Mouse (Mus musculus) MEL (cell line): ENCODE results near the gene Fam102a. TPM values are rescaled to one million over a fixed set of nuclear protein-coding genes. Genes with fewer than 3 reads are reported as not detected.

Source experiments
- DNase-seq: peaks from one replicate; pipeline ENCODE4 v3.0.0; 2011; ENCODE audit warnings: low read depth, low spot score
- H3K27ac ChIP-seq: 2 replicates; pipeline ENCODE4 v1.5.1; 2012; ENCODE audit warnings: low read depth, mild to moderate bottlenecking, control low read depth, low read length, moderate library complexity; ENCODE audit not compliant: control insufficient read depth
- H3K27me3 ChIP-seq, 2 experiments: fragments of 150-350 bp in 1 of 2; sonication (generic) in 1 of 2; 2 replicates each; pipeline ENCODE4 v1.6.1; 2012; ENCODE audit warnings: low read length in 2 of 2, mild to moderate bottlenecking in 2 of 2, improper control_type of control experiment in 1 of 2, moderate library complexity in 1 of 2; ENCODE audit not compliant: insufficient read depth in 2 of 2, control insufficient read depth in 1 of 2
- H3K36me3 ChIP-seq, 2 experiments: 2 replicates each; pipeline ENCODE4 v1.6.1; 2012 to 2014; ENCODE audit warnings: low read length in 2 of 2, improper control_type of control experiment in 1 of 2, inconsistent platforms in 1 of 2, mild to moderate bottlenecking in 1 of 2; ENCODE audit not compliant: insufficient read depth in 2 of 2, control insufficient read depth in 1 of 2
- H3K4me1 ChIP-seq, 2 experiments: fragments of 150-350 bp in 1 of 2; sonication (generic) in 1 of 2; 2 replicates each; pipeline ENCODE4 v1.6.1; 2012; ENCODE audit warnings: low read length in 2 of 2, improper control_type of control experiment in 1 of 2, mild to moderate bottlenecking in 1 of 2; ENCODE audit not compliant: insufficient read depth in 2 of 2, control insufficient read depth in 1 of 2
- H3K4me3 ChIP-seq, 2 experiments: fragments of 150-350 bp in 1 of 2; sonication (generic) in 1 of 2; 2 replicates each; pipeline ENCODE4 v1.5.1; 2012; ENCODE audit warnings: low read depth in 2 of 2, low read length in 2 of 2, mild to moderate bottlenecking in 2 of 2, moderate library complexity in 2 of 2, control low read depth in 1 of 2, improper control_type of control experiment in 1 of 2; ENCODE audit not compliant: control insufficient read depth in 1 of 2, insufficient read depth in 1 of 2
- H3K79me2 ChIP-seq: 2 replicates; pipeline ENCODE4 v1.6.1; 2012; ENCODE audit warnings: mild to moderate bottlenecking, low read length, moderate library complexity; ENCODE audit not compliant: control insufficient read depth, poor library complexity, insufficient read depth
- H3K9ac ChIP-seq: 2 replicates; pipeline ENCODE4 v1.6.1; 2012; ENCODE audit warnings: low read depth, mild to moderate bottlenecking, control low read depth, low read length, moderate library complexity; ENCODE audit not compliant: control insufficient read depth, poor library complexity, severe bottlenecking
- H3K9me3 ChIP-seq: fragments of 150-350 bp; sonication (generic); replicated peaks from 2 replicates; pipeline ENCODE4 v1.6.1; 2012; ENCODE audit warnings: mild to moderate bottlenecking, low read length, improper control_type of control experiment, moderate library complexity; ENCODE audit not compliant: insufficient read depth
- CHD2 ChIP-seq: IDR thresholded peaks from 2 replicates; pipeline ENCODE4 v1.6.1; 2011; ENCODE audit warnings: low read length, improper control_type of control experiment
- CTCF ChIP-seq, 3 experiments: IDR thresholded peaks in 2 of 3; conservative IDR thresholded peaks in 1 of 3; 2 replicates each; pipeline ENCODE4 v1.5.1; 2011 to 2012; ENCODE audit warnings: low read length in 3 of 3, low read depth in 2 of 3, mild to moderate bottlenecking in 2 of 3, improper control_type of control experiment in 1 of 3, inconsistent platforms in 1 of 3, mixed read lengths in 1 of 3, moderate library complexity in 1 of 3; ENCODE audit not compliant: control insufficient read depth in 1 of 3, insufficient read depth in 1 of 3, poor library complexity in 1 of 3, severe bottlenecking in 1 of 3
- ELF1 ChIP-seq: IDR thresholded peaks from 2 replicates; pipeline ENCODE4 v1.6.1; 2014; ENCODE audit warnings: low read depth, mild to moderate bottlenecking, inconsistent platforms, low read length, improper control_type of control experiment, moderate library complexity
- ETS1 ChIP-seq: IDR thresholded peaks from 2 replicates; pipeline ENCODE4 v1.6.1; 2012; ENCODE audit warnings: low read depth, mild to moderate bottlenecking, inconsistent platforms, low read length, improper control_type of control experiment, moderate library complexity
- GABPA ChIP-seq: IDR thresholded peaks from 2 replicates; pipeline ENCODE4 v1.6.1; 2012; ENCODE audit warnings: low read depth, mild to moderate bottlenecking, inconsistent platforms, low read length, improper control_type of control experiment, moderate library complexity
- HCFC1 ChIP-seq: IDR thresholded peaks from 2 replicates; pipeline ENCODE4 v1.6.1; 2012; ENCODE audit warnings: low read depth, mild to moderate bottlenecking, inconsistent platforms, low read length, improper control_type of control experiment, moderate library complexity
- JUND ChIP-seq: IDR thresholded peaks from 2 replicates; pipeline ENCODE4 v1.6.1; 2011; ENCODE audit warnings: low read depth, mild to moderate bottlenecking, improper control_type of control experiment, low read length
- KAT2A ChIP-seq: conservative IDR thresholded peaks from 2 replicates; pipeline ENCODE4 v1.6.1; 2012; ENCODE audit warnings: low read depth, low read length, improper control_type of control experiment, inconsistent platforms
- MAFK ChIP-seq: IDR thresholded peaks from 2 replicates; pipeline ENCODE4 v1.6.1; 2011; ENCODE audit warnings: low read depth, mild to moderate bottlenecking, low read length, improper control_type of control experiment, borderline replicate concordance
- MEF2A ChIP-seq: IDR thresholded peaks from 2 replicates; pipeline ENCODE4 v1.6.1; 2014; ENCODE audit warnings: low read depth, mild to moderate bottlenecking, inconsistent platforms, low read length, improper control_type of control experiment; ENCODE audit not compliant: poor library complexity, insufficient replicate concordance, severe bottlenecking; ENCODE audit errors: extremely low read depth
- MXI1 ChIP-seq: IDR thresholded peaks from 2 replicates; pipeline ENCODE4 v1.6.1; 2011; ENCODE audit warnings: mild to moderate bottlenecking, low read depth, low read length, improper control_type of control experiment
- MYB ChIP-seq: IDR thresholded peaks from 2 replicates; pipeline ENCODE4 v1.6.1; 2011; ENCODE audit warnings: mild to moderate bottlenecking, low read depth, low read length, improper control_type of control experiment
- NELFE ChIP-seq: IDR thresholded peaks from 2 replicates; pipeline ENCODE4 v1.6.1; 2011; ENCODE audit warnings: low read depth, low read length, improper control_type of control experiment
- POLR2A ChIP-seq, 2 experiments: IDR thresholded peaks; 2 replicates each; pipeline ENCODE4 v1.6.1; 2011 to 2012; ENCODE audit warnings: low read length in 2 of 2, mild to moderate bottlenecking in 2 of 2, control low read depth in 1 of 2, improper control_type of control experiment in 1 of 2, low read depth in 1 of 2, moderate library complexity in 1 of 2; ENCODE audit not compliant: control insufficient read depth in 1 of 2, insufficient read depth in 1 of 2, poor library complexity in 1 of 2
- POLR2AphosphoS2 ChIP-seq: IDR thresholded peaks from 2 replicates; pipeline ENCODE4 v1.6.1; 2011; ENCODE audit warnings: low read length, improper control_type of control experiment
- RCOR1 ChIP-seq: IDR thresholded peaks from 2 replicates; pipeline ENCODE4 v1.6.1; 2012; ENCODE audit warnings: low read depth, mild to moderate bottlenecking, inconsistent platforms, low read length, improper control_type of control experiment
- TCF12 ChIP-seq: IDR thresholded peaks from 2 replicates; pipeline ENCODE4 v1.6.1; 2014; ENCODE audit warnings: low read depth, mild to moderate bottlenecking, inconsistent platforms, low read length, improper control_type of control experiment, moderate library complexity
- UBTF ChIP-seq: IDR thresholded peaks from 2 replicates; pipeline ENCODE4 v1.6.1; 2012; ENCODE audit warnings: low read depth, mild to moderate bottlenecking, inconsistent platforms, low read length, improper control_type of control experiment, moderate library complexity, borderline replicate concordance; ENCODE audit not compliant: insufficient read depth
- USF2 ChIP-seq, 2 experiments: IDR thresholded peaks; 2 replicates each; pipeline ENCODE4 v1.6.1; 2011 to 2012; ENCODE audit warnings: improper control_type of control experiment in 2 of 2, low read length in 2 of 2, borderline replicate concordance in 1 of 2, inconsistent platforms in 1 of 2, low read depth in 1 of 2, mild to moderate bottlenecking in 1 of 2; ENCODE audit not compliant: insufficient read depth in 1 of 2
- ZMIZ1 ChIP-seq: IDR thresholded peaks from 2 replicates; pipeline ENCODE4 v1.6.1; 2012; ENCODE audit warnings: low read depth, mild to moderate bottlenecking, inconsistent platforms, low read length, improper control_type of control experiment, moderate library complexity
- ZNF384 ChIP-seq: IDR thresholded peaks from 2 replicates; pipeline ENCODE4 v1.6.1; 2012; ENCODE audit warnings: low read depth, mild to moderate bottlenecking, inconsistent platforms, low read length, improper control_type of control experiment
- polyA plus RNA-seq, 2 experiments: library from polyadenylated mRNA; stranded (reverse) in 1 of 2; unstranded in 1 of 2; fragments of >175 nt in 1 of 2; fragments of >200 nt in 1 of 2; gene quantifications; 2 replicates each; pipeline versions ENCODE4 v1.2.1 to v1.2.4; 2012; ENCODE audit warnings: low replicate concordance in 2 of 2, low read depth in 1 of 2; ENCODE audit not compliant: insufficient read length in 2 of 2, insufficient read depth in 1 of 2, missing spikeins in 1 of 2
- total RNA-seq: library from RNA; depleted of rRNA; stranded (reverse); fragments of 300-350 nt; gene quantifications from 2 replicates; pipeline ENCODE4 v1.2.3, GENCODE M21; 2012

The Fam102a gene
- total and polyA plus RNA-seq, 3 experiments, result 1.8 to 2.4 TPM; not detected in 1

DNA sequence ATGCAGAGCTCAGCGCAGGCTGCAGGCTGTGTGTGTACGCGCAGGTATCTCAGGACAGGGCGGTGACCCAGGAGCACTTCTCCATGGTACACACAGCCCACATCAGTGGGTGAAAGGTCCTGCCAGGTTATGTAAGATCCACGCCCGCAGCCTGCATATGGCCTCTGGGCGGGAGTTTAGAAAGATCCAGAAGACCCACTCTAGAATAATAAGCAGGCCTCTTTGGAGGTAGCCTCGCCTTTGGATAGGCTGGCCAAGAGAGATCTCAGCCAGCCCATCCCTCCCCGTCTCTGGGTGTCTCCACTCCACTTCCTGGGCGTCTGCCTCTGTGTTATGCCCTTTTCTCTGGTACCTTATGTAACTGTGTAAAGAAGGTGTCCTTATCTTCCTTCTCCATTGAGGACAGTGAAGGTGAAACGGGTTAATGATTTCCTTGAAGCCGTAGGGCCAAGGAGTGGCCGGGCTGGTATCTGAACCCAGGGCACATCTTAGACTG is 10.5 kb upstream of the Fam102a start:
- Histone ChIP-seq H3K79me2 (no peaks in the 10 kb centered on the region), H3K9ac (no peak overlapping the region)

DNA sequence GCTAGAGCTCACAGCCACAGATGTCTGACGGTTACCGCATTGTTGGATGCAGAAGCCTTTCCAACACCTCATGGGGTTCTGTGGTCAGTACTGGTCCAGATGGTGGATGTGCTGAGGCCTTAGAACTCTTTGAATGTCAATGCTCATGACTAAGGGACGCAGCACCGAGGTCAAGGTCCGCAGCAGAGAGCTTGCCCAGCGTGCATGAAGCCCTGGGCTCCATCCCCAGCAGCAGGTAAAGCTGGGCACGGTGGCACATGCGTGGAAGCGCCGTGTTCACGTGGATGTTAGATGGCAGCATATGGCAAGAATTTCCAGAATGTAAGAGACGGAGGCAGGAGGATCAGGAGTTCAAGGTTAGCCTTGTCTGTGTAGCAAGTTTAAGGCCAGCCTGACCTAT is 9.3 kb upstream of the Fam102a start:
- Histone ChIP-seq H3K9ac (no peak overlapping the region), H3K4me1 (no peaks in the 10 kb centered on the region), H3K4me3 (no peak overlapping the region), H3K27ac (no peak overlapping the region), H3K27me3 (peaks cover 3% of the 10 kb centered on the region in 2 experiments; a peak in 2 of 4 replicates), H3K79me2 (no peaks in the 10 kb centered on the region), H3K9me3 (no peaks in the 10 kb centered on the region), H3K36me3 (no peaks in the 10 kb centered on the region)
- no peak for DNase-seq
- TF ChIP-seq HCFC1, result no peak
- TF ChIP-seq MEF2A, result no peak
- TF ChIP-seq MYB, result no peak
- no peak for TF ChIP-seq ELF1
- no peak for TF ChIP-seq GABPA
- TF ChIP-seq ZMIZ1, result no peak
- TF ChIP-seq ZNF384, result no peak
- no peak for TF ChIP-seq USF2 (IDR thresholded peaks at IDR 0.05; ENCODE audit: borderline replicate concordance in 1 of 2, insufficient read depth in 1 of 2, low read depth in 1 of 2, low read length in 2 of 2)
- no peak for TF ChIP-seq NELFE
- TF ChIP-seq UBTF, result no peak
- no peak for TF ChIP-seq MXI1
- TF ChIP-seq RCOR1, result no peak
- TF ChIP-seq JUND, result no peak
- no peak for TF ChIP-seq KAT2A
- TF ChIP-seq TCF12, result no peak
- no peak for TF ChIP-seq POLR2AphosphoS2
- TF ChIP-seq CTCF (IDR thresholded peaks at IDR 0.05 in 2 of 3, conservative IDR thresholded peaks at IDR 0.05 in 1 of 3; ENCODE audit: control insufficient read depth in 1 of 3, insufficient read depth in 1 of 3, low read depth in 2 of 3, low read length in 3 of 3, poor library complexity in 1 of 3, severe bottlenecking in 1 of 3), result no peak
- no peak for TF ChIP-seq POLR2A (IDR thresholded peaks at IDR 0.05; ENCODE audit: control insufficient read depth in 1 of 2, insufficient read depth in 1 of 2, low read depth in 1 of 2, low read length in 2 of 2, poor library complexity in 1 of 2)
- TF ChIP-seq, all 39 proteins: peak for 0

More for the DNA sequence above, 10.5 kb upstream of the Fam102a start:
- Histone ChIP-seq H3K36me3 (no peaks in the 10 kb centered on the region), H3K27ac (no peak overlapping the region), H3K4me1 (no peaks in the 10 kb centered on the region), H3K9me3 (no peaks in the 10 kb centered on the region), H3K4me3 (no peak overlapping the region), H3K27me3 (peaks cover 3% of the 10 kb centered on the region in 2 experiments; a peak in 2 of 4 replicates)
- no peak for DNase-seq
- TF ChIP-seq GABPA (no peak), JUND (no peak), CHD2 (no peak), MAFK (no peak), UBTF (no peak), POLR2AphosphoS2 (no peak), ETS1 (no peak)
